In the genomic region with DNA sequence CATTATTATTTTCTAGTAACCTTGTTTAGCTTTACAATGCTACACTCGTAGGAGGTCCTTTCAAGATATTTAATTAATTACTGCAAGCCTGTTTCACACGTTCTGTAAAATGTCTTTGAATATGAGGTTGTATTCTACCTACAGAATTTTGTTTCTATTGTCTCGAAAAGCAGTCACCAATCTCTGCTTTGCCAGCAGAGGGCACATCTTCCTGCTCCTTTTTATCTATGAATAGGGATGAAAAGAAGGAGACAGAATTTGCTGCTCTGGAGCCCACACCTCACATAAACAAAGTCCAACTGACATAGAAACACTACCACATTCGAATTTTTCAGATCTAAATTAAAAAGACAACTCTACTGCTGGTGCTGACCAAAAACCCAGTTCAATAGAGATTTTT, we compare ENCODE assay signal across 8 mouse cellular contexts.
DNase-seq lines count a peak whose midpoint lies in the region; ATAC-seq lines count a peak whose summit lies in the region.

No protein-coding gene starts in this region.

- no peak overlapping the region for H3K4me3 ChIP-seq in hindbrain, embryonic 14.5 days (replicated peaks; ENCODE audit: low read length)
- H3K4me3 ChIP-seq in hindbrain, embryonic 12.5 days, result no peak overlapping the region

- no peaks in the 10 kb centered on the region for H3K9me3 ChIP-seq in hindbrain, embryonic 14.5 days (ENCODE audit: control insufficient read depth, low read length)
- no peaks in the 10 kb centered on the region for H3K9me3 ChIP-seq in hindbrain, embryonic 12.5 days (replicated peaks)

- WGBS in hindbrain, embryonic 14.5 days, result 33% methylated on average over 4 of the region's 4 CpGs
- 40% methylated on average over 4 of the region's 4 CpGs for WGBS in hindbrain, embryonic 12.5 days

- no peak for ATAC-seq in hindbrain, embryonic 14.5 days (ENCODE audit: low FRiP score)
- ATAC-seq in hindbrain, embryonic 12.5 days (ENCODE audit: low FRiP score), result no peak

- no peak overlapping the region for H3K9ac ChIP-seq in hindbrain, embryonic 14.5 days
- H3K9ac ChIP-seq in hindbrain, embryonic 12.5 days, result no peak overlapping the region

- no peaks in the 10 kb centered on the region for H3K27me3 ChIP-seq in hindbrain, embryonic 14.5 days (ENCODE audit: control insufficient read depth, insufficient read depth, low read length)
- no peaks in the 10 kb centered on the region for H3K27me3 ChIP-seq in hindbrain, embryonic 12.5 days

- peaks cover 16% of the 10 kb centered on the region for H3K4me1 ChIP-seq in hindbrain, embryonic 14.5 days (replicated peaks; ENCODE audit: control insufficient read depth, insufficient read depth, low read length)
- peaks cover 11% of the 10 kb centered on the region for H3K4me1 ChIP-seq in hindbrain, embryonic 12.5 days

- peak; percentile 72 for DNase-seq in hindbrain, embryonic 14.5 days (ENCODE audit: low spot score)
- DNase-seq in 416B (ENCODE audit: low read depth) (peak; percentile 14), NIH3T3 (ENCODE audit: low read depth) (peak; percentile 73), MN1 (ENCODE audit: low spot score) (no peak)
- peak; percentile 4 to 58 for DNase-seq in layer of hippocampus, adult 18-20 months (ENCODE audit: low spot score in 2 of 2)
- peak; percentile 17 for DNase-seq in right cerebral cortex, postnatal 25 days
- DNase-seq in neural tube, embryonic 10.5 days (ENCODE audit: extremely low spot score, low spot score), result no peak

- H3K27ac ChIP-seq in hindbrain, embryonic 14.5 days, result no peak overlapping the region
- no peak overlapping the region for H3K27ac ChIP-seq in hindbrain, embryonic 12.5 days

- no peak overlapping the region for H3K4me2 ChIP-seq in hindbrain, embryonic 14.5 days (replicated peaks)
- no peak overlapping the region for H3K4me2 ChIP-seq in hindbrain, embryonic 12.5 days (replicated peaks)

- H3K36me3 ChIP-seq in hindbrain, embryonic 14.5 days (replicated peaks; ENCODE audit: control insufficient read depth, insufficient read depth), result no peaks in the 10 kb centered on the region
- H3K36me3 ChIP-seq in hindbrain, embryonic 12.5 days, result no peaks in the 10 kb centered on the region

Comparison
In these comparisons a context has a peak if more than half of its experiments do, and no peak if none do; other contexts are left out.
1. DNase-seq: peak in hindbrain, embryonic 14.5 days (single experiment), 416B (single experiment), NIH3T3 (single experiment), layer of hippocampus, adult 18-20 months (2 of 2) and right cerebral cortex, postnatal 25 days (single experiment); none in MN1 (single experiment) and neural tube, embryonic 10.5 days (single experiment).